Mouse (Mus musculus) megakaryocyte-erythroid progenitor cell, adult 5 weeks (primary cell): ENCODE measurements around the gene Vgll1. TPM values are rescaled to one million over a fixed set of nuclear protein-coding genes. Genes with fewer than 3 reads are reported as not detected.

Source experiments
- polyA plus RNA-seq: library from polyadenylated mRNA; stranded (reverse); fragments of >175 nt; gene quantifications from 2 replicates; pipeline ENCODE4 v1.2.3, GENCODE M21; 2012

Gene Vgll1
- not detected in 2 replicates for polyA plus RNA-seq

GRCm38 (mm10) chrX:57087806-57088205, at the start of gene Vgll1:
TSS of gene Vgll1 (plus strand) at chrX:57088106.

GRCm38 (mm10) chrX:57042774-57043173, 45.1 kb upstream of the Vgll1 start, which contains the start of gene Brs3:
TSS of gene Brs3 (plus strand) at chrX:57043074.

GRCm38 (mm10) chrX:57053174-57053992, 34.5 kb upstream of the Vgll1 start, which contains the start of gene Htatsf1:
TSS of gene Htatsf1 (plus strand) at chrX:57053583.

Other genes starting within 250 kb of the Vgll1 start
- gene Adgrg4, start 217.9 kb upstream of the Vgll1 start, polyA plus RNA-seq, result not detected in 2 replicates
- not detected in 2 replicates for gene Brs3, start 45.0 kb upstream of the Vgll1 start, polyA plus RNA-seq
- gene Htatsf1, start 34.5 kb upstream of the Vgll1 start, polyA plus RNA-seq, result 18.4 and 25.8 TPM in 2 replicates
- gene Cd40lg, start 124.0 kb downstream of the Vgll1 start, polyA plus RNA-seq, result not detected in 2 replicates